Mouse (Mus musculus) spleen, adult 18-20 months (tissue): ENCODE measurements around the gene Alkbh3.
A peak's percentile ranks its signal among the peaks of the same experiment; 100 is the strongest.

ENCODE experiments used
- DNase-seq, 2 experiments: peaks; one replicate each; pipeline ENCODE4 v3.0.0; 2022; ENCODE audit warnings: mixed read lengths in 2 of 2

The Alkbh3 gene

GRCm38 (mm10) chr2:94010335-94011291 lies at the start of gene Alkbh3:
TSS of gene Alkbh3 (minus strand) at chr2:94010807.
- DNase-seq = peak; percentile 74 to 88

GRCm38 (mm10) chr2:94059459-94059858 lies 48.9 kb upstream of the Alkbh3 start:
- peak in 1 of 2 experiments; percentile 11 for DNase-seq

GRCm38 (mm10) chr2:94054813-94055212 lies 44.2 kb upstream of the Alkbh3 start:
- DNase-seq = no peak

GRCm38 (mm10) chr2:94051952-94052351 lies 41.3 kb upstream of the Alkbh3 start:
- DNase-seq = no peak

GRCm38 (mm10) chr2:94050901-94051300 lies 40.3 kb upstream of the Alkbh3 start:
- no peak for DNase-seq

- DNase-seq = no peak
Observed at GRCm38 (mm10) chr2:94049471-94050176, 39.0 kb upstream of the Alkbh3 start.

GRCm38 (mm10) chr2:94048733-94049470 lies 38.3 kb upstream of the Alkbh3 start:
- no peak for DNase-seq

GRCm38 (mm10) chr2:94048271-94048670 lies 37.7 kb upstream of the Alkbh3 start:
- DNase-seq = no peak

GRCm38 (mm10) chr2:94045411-94046090 lies 34.9 kb upstream of the Alkbh3 start:
- DNase-seq = no peak

GRCm38 (mm10) chr2:94044174-94044573 lies 33.6 kb upstream of the Alkbh3 start:
- no peak for DNase-seq

GRCm38 (mm10) chr2:94043662-94044061 lies 33.1 kb upstream of the Alkbh3 start:
- no peak for DNase-seq

- DNase-seq = no peak
Observed at GRCm38 (mm10) chr2:94042461-94042860, 31.9 kb upstream of the Alkbh3 start.

GRCm38 (mm10) chr2:94040391-94041125 lies 30.0 kb upstream of the Alkbh3 start:
- no peak for DNase-seq

GRCm38 (mm10) chr2:94035428-94036331 lies 25.1 kb upstream of the Alkbh3 start:
- DNase-seq = peak; percentile 10 to 52

- DNase-seq = no peak
Observed at GRCm38 (mm10) chr2:94030602-94031001, 20.0 kb upstream of the Alkbh3 start.

GRCm38 (mm10) chr2:94024637-94025036 lies 14.0 kb upstream of the Alkbh3 start:
- DNase-seq = no peak

- DNase-seq = peak; percentile 44 to 82
Observed at GRCm38 (mm10) chr2:94002331-94002730, 8.3 kb downstream of the Alkbh3 start.

- no peak for DNase-seq
Observed at GRCm38 (mm10) chr2:94001918-94002317, 8.7 kb downstream of the Alkbh3 start.

- DNase-seq = no peak
Observed at GRCm38 (mm10) chr2:94001411-94001810, 9.2 kb downstream of the Alkbh3 start.

GRCm38 (mm10) chr2:93996254-93996653 lies 14.4 kb downstream of the Alkbh3 start, which contains the start of gene Gm27027:
TSS of gene Gm27027 (minus strand) at chr2:93996354.
- no peak for DNase-seq
